Mouse (Mus musculus) hindlimb bud, embryonic 11.5 days (tissue): ENCODE data around the gene Ulk4.

ENCODE experiments used
- DNase-seq: peaks from one replicate; pipeline ENCODE4 v3.0.0-alpha.2; 2012; ENCODE audit warnings: low read depth, low spot score; ENCODE audit errors: extremely low spot score

The Ulk4 gene

GRCm38 (mm10) chr9:120985524-120985923 is 291.5 kb downstream of the Ulk4 start:
- DNase-seq: no peak

GRCm38 (mm10) chr9:120985009-120985408 is 292.0 kb downstream of the Ulk4 start:
- no peak for DNase-seq

- DNase-seq: no peak
Observed at GRCm38 (mm10) chr9:120984509-120984908, 292.5 kb downstream of the Ulk4 start.

GRCm38 (mm10) chr9:120983849-120984248 is 293.1 kb downstream of the Ulk4 start:
- no peak for DNase-seq

GRCm38 (mm10) chr9:120981777-120982176 is 295.2 kb downstream of the Ulk4 start:
- DNase-seq: no peak

- no peak for DNase-seq
Observed at GRCm38 (mm10) chr9:120976856-120977255, 300.1 kb downstream of the Ulk4 start.

- no peak for DNase-seq
Observed at GRCm38 (mm10) chr9:120976158-120976557, 300.8 kb downstream of the Ulk4 start.

GRCm38 (mm10) chr9:120974209-120974608 is 302.8 kb downstream of the Ulk4 start:
- DNase-seq: no peak

- DNase-seq: no peak
Observed at GRCm38 (mm10) chr9:120973026-120973515, 303.9 kb downstream of the Ulk4 start.

GRCm38 (mm10) chr9:120965007-120965406 is 312.0 kb downstream of the Ulk4 start:
- no peak for DNase-seq

GRCm38 (mm10) chr9:120964224-120964623 is 312.8 kb downstream of the Ulk4 start:
- no peak for DNase-seq

- no peak for DNase-seq
Observed at GRCm38 (mm10) chr9:120963720-120964119, 313.3 kb downstream of the Ulk4 start.

GRCm38 (mm10) chr9:120963104-120963503 is 313.9 kb downstream of the Ulk4 start:
- no peak for DNase-seq

- DNase-seq: no peak
Observed at GRCm38 (mm10) chr9:120961969-120962700, 314.9 kb downstream of the Ulk4 start.

GRCm38 (mm10) chr9:120961466-120961865 is 315.5 kb downstream of the Ulk4 start:
- DNase-seq: no peak

- no peak for DNase-seq
Observed at GRCm38 (mm10) chr9:120960611-120961010, 316.4 kb downstream of the Ulk4 start.

- no peak for DNase-seq
Observed at GRCm38 (mm10) chr9:120959225-120959624, 317.8 kb downstream of the Ulk4 start.

GRCm38 (mm10) chr9:120958560-120958959 is 318.4 kb downstream of the Ulk4 start:
- DNase-seq: no peak

- DNase-seq: no peak
Observed at GRCm38 (mm10) chr9:120958051-120958450, 318.9 kb downstream of the Ulk4 start.

- no peak for DNase-seq
Observed at GRCm38 (mm10) chr9:120951947-120952346, 325.1 kb downstream of the Ulk4 start.

- no peak for DNase-seq
Observed at GRCm38 (mm10) chr9:120950761-120951160, 326.2 kb downstream of the Ulk4 start.

- DNase-seq: no peak
Observed at GRCm38 (mm10) chr9:120948832-120949231, 328.2 kb downstream of the Ulk4 start.

- DNase-seq: no peak
Observed at GRCm38 (mm10) chr9:120946131-120946530, 330.9 kb downstream of the Ulk4 start.
